Mouse (Mus musculus): Measurements from ENCODE around the gene 9430015G10Rik. TPM values are rescaled to one million over a fixed set of nuclear protein-coding genes. Genes with fewer than 3 reads are reported as not detected.
"Not testable (repeated sequence)": the region's sequence is repeated elsewhere in the genome, so short reads cannot be mapped to it uniquely, and the experiment has no call there.

9430015G10Rik gene
- polyA plus RNA-seq, 1 experiment: 30.8 TPM

DNA sequence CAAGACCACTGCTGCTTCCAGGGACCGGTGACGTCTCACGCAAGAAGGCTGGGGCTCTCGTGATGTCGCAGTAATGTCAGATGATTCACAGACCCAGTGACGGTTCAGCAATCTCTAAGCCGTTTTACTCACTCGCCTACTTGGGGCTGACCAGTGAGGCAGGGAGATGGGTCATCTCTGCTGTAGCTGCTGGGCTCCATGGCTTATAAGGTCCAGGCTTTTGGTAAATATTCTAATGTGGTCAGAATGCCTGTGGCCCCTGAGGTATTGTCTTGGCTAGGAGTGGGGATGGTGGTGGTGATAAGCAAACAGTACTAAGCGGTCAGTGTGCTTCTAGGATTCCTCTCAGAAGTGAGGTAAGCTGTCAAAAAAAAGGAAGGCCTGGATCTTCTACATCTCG lies 21.2 kb downstream of the 9430015G10Rik start:
- WGBS: 84% methylated on average over 10 of the region's 10 CpGs
- no peak overlapping the region for H3K4me3 ChIP-seq (replicated peaks; ENCODE audit: control insufficient read depth, low read depth, low read length)
- no peak overlapping the region for H3K27ac ChIP-seq (ENCODE audit: control insufficient read depth, insufficient read depth, low read depth, low read length, poor library complexity)
- no peaks in the 10 kb centered on the region; the same call in 1 of the 2 replicates for H3K4me1 ChIP-seq (ENCODE audit: control insufficient read depth, insufficient read depth, low read length)
- TF ChIP-seq CTCF (IDR thresholded peaks at IDR 0.05; ENCODE audit: control insufficient read depth, insufficient read depth, low read length) (no peak), POLR2A (IDR thresholded peaks at IDR 0.05; ENCODE audit: borderline replicate concordance, control insufficient read depth, low read depth, low read length) (no peak)

DNA sequence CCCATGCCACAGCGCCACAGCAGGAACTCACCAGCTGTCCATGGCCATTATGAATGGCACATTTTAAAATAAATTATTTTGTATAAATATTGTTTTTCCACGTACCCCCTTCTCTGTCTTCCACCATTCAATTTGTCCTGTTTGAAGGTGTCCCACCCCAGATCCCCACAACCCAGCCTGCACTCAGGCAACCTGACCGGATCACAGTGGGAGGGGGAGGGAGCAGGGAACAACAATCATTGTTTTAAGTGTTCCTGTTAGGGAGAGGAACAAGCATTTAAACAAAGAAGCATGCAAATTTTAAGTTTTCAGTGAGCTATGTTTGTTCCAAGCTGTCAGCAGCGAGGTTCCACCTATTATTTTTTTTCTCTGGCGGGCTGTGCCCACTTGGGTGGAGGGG lies 23.6 kb downstream of the 9430015G10Rik start:
- Histone ChIP-seq H3K4me1 (ENCODE audit: control insufficient read depth, insufficient read depth, low read length) (no peaks in the 10 kb centered on the region; the same call in 1 of the 2 replicates), H3K4me3 (replicated peaks; ENCODE audit: control insufficient read depth, low read depth, low read length) (no peak overlapping the region), H3K27ac (ENCODE audit: control insufficient read depth, insufficient read depth, low read depth, low read length, poor library complexity) (no peak overlapping the region)
- 71% methylated on average over 5 of the region's 5 CpGs for WGBS
- TF ChIP-seq CTCF (IDR thresholded peaks at IDR 0.05; ENCODE audit: control insufficient read depth, insufficient read depth, low read length) (no peak), POLR2A (IDR thresholded peaks at IDR 0.05; ENCODE audit: borderline replicate concordance, control insufficient read depth, low read depth, low read length) (no peak)

DNA sequence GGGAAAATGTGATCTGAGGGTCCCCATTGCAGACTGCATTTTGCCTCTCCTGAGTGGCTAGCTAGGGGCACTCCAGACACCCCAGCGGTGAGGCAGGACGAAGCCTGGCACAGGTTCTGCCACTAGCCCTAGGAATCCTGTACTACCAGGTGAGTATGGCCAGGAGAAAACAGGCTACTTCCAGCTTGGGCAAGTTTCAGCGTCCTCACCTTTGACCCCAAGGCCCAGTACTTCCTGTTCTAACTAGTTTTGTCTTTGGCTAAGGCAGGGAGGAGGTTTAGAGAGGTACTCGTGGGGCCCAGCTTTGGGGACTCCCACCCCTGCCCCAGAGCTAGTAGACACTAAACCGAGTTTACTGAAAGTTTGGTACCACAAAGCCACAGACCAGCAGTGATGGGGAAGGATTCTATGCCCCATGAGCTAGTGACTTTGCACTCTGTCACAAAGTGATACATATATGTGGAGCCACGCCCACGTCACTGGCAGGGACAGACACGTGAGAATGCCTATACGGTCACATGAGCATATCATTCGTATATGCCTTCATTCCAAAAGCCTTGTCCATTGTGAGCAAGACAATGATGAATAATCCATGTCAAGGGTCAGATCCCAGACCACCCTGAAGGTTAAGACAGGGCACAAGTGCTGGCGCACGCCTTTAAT lies 24.3 kb downstream of the 9430015G10Rik start:
- H3K27ac ChIP-seq (ENCODE audit: control insufficient read depth, insufficient read depth, low read depth, low read length, poor library complexity): no peak overlapping the region
- TF ChIP-seq CTCF (IDR thresholded peaks at IDR 0.05; ENCODE audit: control insufficient read depth, insufficient read depth, low read length) (no peak), POLR2A (IDR thresholded peaks at IDR 0.05; ENCODE audit: borderline replicate concordance, control insufficient read depth, low read depth, low read length) (no peak)
- no peaks in the 10 kb centered on the region; the same call in 1 of the 2 replicates for H3K4me1 ChIP-seq (ENCODE audit: control insufficient read depth, insufficient read depth, low read length)
- WGBS: 61% methylated on average over 12 of the region's 12 CpGs
- no peak overlapping the region for H3K4me3 ChIP-seq (replicated peaks; ENCODE audit: control insufficient read depth, low read depth, low read length)

DNA sequence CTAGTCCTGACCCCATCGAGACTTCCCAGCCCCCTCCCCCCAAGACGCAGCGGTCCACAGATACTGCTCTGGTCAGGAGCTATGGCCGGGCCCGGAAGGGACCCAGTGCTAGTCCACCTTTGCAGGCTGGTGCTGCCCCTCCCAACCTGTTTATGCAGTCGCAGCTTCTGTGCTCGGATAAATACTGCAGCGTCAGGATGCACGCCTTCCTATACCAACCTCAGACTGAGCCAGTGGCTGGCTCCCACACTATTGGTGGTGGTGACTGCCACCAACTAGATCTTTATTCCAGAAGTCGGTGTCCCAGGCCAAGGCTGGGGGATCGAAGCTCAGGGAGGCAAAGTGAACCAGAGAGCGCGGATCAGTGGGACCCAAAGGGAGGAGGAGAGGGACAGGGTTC lies 25.3 kb downstream of the 9430015G10Rik start:
- TF ChIP-seq POLR2A (IDR thresholded peaks at IDR 0.05; ENCODE audit: borderline replicate concordance, control insufficient read depth, low read depth, low read length) (no peak), CTCF (IDR thresholded peaks at IDR 0.05; ENCODE audit: control insufficient read depth, insufficient read depth, low read length) (no peak)
- no peak overlapping the region for H3K27ac ChIP-seq (ENCODE audit: control insufficient read depth, insufficient read depth, low read depth, low read length, poor library complexity)
- WGBS: 89% methylated on average over 13 of the region's 13 CpGs
- no peaks in the 10 kb centered on the region; the same call in 1 of the 2 replicates for H3K4me1 ChIP-seq (ENCODE audit: control insufficient read depth, insufficient read depth, low read length)
- no peak overlapping the region for H3K4me3 ChIP-seq (replicated peaks; ENCODE audit: control insufficient read depth, low read depth, low read length)

DNA sequence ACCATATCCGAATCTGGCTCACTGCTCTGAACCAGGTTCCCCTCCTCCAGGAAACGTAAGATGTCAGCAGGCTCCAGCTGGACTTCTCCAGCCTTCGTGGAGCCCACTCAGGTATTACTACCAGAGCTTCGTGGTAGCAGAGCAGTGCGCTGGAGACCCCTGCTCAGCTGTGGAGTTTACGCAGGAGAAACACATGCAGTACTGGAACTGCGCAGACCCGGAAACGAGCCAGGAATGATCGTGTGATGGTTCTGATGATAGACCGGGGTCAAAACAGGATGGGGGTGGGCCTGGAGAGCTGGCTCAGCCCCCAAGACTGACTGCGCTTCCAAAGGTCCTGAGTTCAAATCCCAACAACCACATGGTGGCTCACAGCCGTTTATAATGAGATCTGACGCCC lies 26.0 kb downstream of the 9430015G10Rik start:
- TF ChIP-seq CTCF (IDR thresholded peaks at IDR 0.05; ENCODE audit: control insufficient read depth, insufficient read depth, low read length) (no peak), POLR2A (IDR thresholded peaks at IDR 0.05; ENCODE audit: borderline replicate concordance, control insufficient read depth, low read depth, low read length) (no peak)
- no peak overlapping the region for H3K4me3 ChIP-seq (replicated peaks; ENCODE audit: control insufficient read depth, low read depth, low read length)
- H3K27ac ChIP-seq (ENCODE audit: control insufficient read depth, insufficient read depth, low read depth, low read length, poor library complexity): no peak overlapping the region
- WGBS: 87% methylated on average over 14 of the region's 14 CpGs
- no peaks in the 10 kb centered on the region; the same call in 1 of the 2 replicates for H3K4me1 ChIP-seq (ENCODE audit: control insufficient read depth, insufficient read depth, low read length)

DNA sequence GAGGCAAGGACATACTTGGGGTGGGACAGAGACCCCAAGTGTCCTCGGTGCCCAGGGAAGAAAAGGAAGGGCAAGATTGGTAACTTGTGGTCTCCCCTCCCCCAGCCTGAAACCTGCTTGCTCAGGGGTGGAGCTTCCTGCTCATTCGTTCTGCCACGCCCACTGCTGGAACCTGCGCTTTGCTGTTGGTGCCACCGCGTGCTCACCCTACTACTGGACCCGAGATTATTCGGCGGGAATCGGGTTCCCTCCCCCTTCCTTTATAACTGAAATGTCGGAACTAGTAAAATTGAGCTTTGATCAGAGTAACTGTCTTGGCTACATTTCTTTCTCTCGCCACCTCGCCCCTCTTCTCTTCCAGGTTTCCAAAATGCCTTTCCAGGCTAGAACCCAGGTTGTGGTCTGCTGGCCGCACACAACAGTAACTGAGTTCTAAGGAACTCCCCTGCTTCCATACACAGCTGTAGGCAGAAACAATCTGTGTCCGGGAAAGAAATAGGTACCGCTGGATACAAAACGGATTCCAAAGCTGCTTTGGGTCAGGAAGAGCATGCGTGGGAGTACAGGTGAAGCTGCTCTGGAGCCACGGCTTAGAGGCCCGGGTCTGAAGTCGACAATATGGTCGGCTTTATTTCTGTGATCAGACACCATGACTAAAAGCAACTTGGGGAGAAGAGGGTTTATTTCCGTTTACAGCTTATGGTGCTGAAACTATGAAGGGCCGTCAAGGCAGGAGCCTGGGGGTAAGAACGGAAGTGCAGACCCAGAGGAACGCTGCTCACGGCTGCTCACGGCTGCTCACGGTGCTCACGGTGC lies 26.7 kb downstream of the 9430015G10Rik start:
- Histone ChIP-seq H3K4me1 (ENCODE audit: control insufficient read depth, insufficient read depth, low read length) (no peaks in the 10 kb centered on the region; the same call in 1 of the 2 replicates), H3K4me3 (replicated peaks; ENCODE audit: control insufficient read depth, low read depth, low read length) (no peak overlapping the region), H3K27ac (ENCODE audit: control insufficient read depth, insufficient read depth, low read depth, low read length, poor library complexity) (no peak overlapping the region)
- 88% methylated on average over 30 of the region's 30 CpGs for WGBS
- TF ChIP-seq CTCF (IDR thresholded peaks at IDR 0.05; ENCODE audit: control insufficient read depth, insufficient read depth, low read length) (no peak), POLR2A (IDR thresholded peaks at IDR 0.05; ENCODE audit: borderline replicate concordance, control insufficient read depth, low read depth, low read length) (no peak)

DNA sequence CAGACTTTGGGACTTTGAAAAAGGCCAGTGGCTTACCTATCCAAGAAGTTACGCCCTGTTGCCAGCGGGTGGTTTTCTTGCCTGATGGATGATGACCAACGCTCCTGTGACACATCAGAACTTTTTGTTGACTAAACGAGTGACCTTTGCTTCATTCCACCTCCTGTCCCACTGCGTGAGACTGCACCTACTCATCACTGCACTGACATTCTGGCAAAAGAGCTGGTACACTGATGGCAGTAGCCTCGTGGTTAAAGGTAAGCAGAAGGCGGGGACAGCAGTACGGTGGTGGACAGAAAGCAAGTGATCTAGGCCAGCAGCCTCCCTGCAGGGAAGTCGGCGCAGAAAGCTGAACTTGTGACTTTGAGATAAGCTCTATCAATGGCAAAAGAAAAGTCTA lies 41.1 kb downstream of the 9430015G10Rik start:
- not testable (repeated sequence) for H3K27ac ChIP-seq (ENCODE audit: control insufficient read depth, insufficient read depth, low read depth, low read length, poor library complexity); H3K4me3 ChIP-seq (replicated peaks; ENCODE audit: control insufficient read depth, low read depth, low read length); H3K4me1 ChIP-seq (ENCODE audit: control insufficient read depth, insufficient read depth, low read length)
- 81% methylated on average over 10 of the region's 10 CpGs for WGBS

DNA sequence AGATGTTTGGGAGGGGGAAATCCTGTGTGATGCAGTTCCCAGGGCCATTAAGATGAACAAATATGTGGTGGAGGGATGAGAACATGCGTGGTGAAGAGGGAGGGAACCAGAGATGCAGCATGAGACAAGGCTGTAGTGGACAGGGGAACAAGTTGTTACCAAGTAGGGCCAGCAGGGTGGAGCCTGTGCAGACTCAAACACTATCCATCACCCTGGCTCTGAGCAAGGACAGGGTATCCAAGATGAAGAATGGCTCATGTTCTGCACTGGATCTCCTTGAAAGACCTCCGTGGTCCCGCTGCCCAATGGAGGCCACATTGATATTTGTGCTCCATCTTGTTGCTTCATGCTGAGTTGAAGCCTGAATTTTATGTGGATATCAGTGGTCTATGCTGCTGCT lies 45.0 kb downstream of the 9430015G10Rik start:
- 82% methylated on average over 3 of the region's 3 CpGs for WGBS
- no peak for TF ChIP-seq POLR2A (IDR thresholded peaks at IDR 0.05; ENCODE audit: borderline replicate concordance, control insufficient read depth, low read depth, low read length)
- no peak for TF ChIP-seq CTCF (IDR thresholded peaks at IDR 0.05; ENCODE audit: control insufficient read depth, insufficient read depth, low read length)
- Histone ChIP-seq H3K27ac (ENCODE audit: control insufficient read depth, insufficient read depth, low read depth, low read length, poor library complexity) (no peak overlapping the region), H3K4me3 (replicated peaks; ENCODE audit: control insufficient read depth, low read depth, low read length) (no peak overlapping the region), H3K4me1 (ENCODE audit: control insufficient read depth, insufficient read depth, low read length) (no peaks in the 10 kb centered on the region)

Measured in bone marrow, adult 2 months (tissue).